Mouse (Mus musculus) erythroblast, embryonic 14.5 days (primary cell): ENCODE measurements around the gene Hbs1l. TPM values are rescaled to one million over a fixed set of nuclear protein-coding genes. Genes with fewer than 3 reads are reported as not detected.
A peak's percentile ranks its signal among the peaks of the same experiment; 100 is the strongest.

Experiments used
- H3K27me3 ChIP-seq: 2 replicates; pipeline ENCODE4 v1.6.1; 2012; ENCODE audit warnings: inconsistent platforms; ENCODE audit not compliant: control insufficient read depth
- H3K36me3 ChIP-seq: 2 replicates; pipeline ENCODE4 v1.6.1; 2012; ENCODE audit warnings: mild to moderate bottlenecking, inconsistent platforms; ENCODE audit not compliant: control insufficient read depth
- H3K4me1 ChIP-seq: 2 replicates; pipeline ENCODE4 v1.6.1; 2012; ENCODE audit warnings: inconsistent platforms; ENCODE audit not compliant: control insufficient read depth
- H3K4me3 ChIP-seq: replicated peaks from 2 replicates; pipeline ENCODE3; 2012; ENCODE audit warnings: moderate library complexity, mild to moderate bottlenecking, inconsistent platforms
- H3K9me3 ChIP-seq: 2 replicates; pipeline ENCODE4 v1.6.1; 2012; ENCODE audit warnings: low read length, inconsistent platforms, mixed read lengths; ENCODE audit not compliant: control insufficient read depth
- GATA1 ChIP-seq: IDR thresholded peaks from 2 replicates; pipeline ENCODE4 v1.6.1; 2012; ENCODE audit warnings: low read length, inconsistent platforms, mixed read lengths
- TAL1 ChIP-seq: IDR thresholded peaks from 3 replicates; pipeline ENCODE4 v1.6.1; 2012; ENCODE audit warnings: low read length, inconsistent platforms, mixed read lengths
- polyA plus RNA-seq: library from polyadenylated mRNA; stranded (reverse); fragments of >175 nt; gene quantifications from 2 replicates; pipeline ENCODE4 v1.2.3, GENCODE M21; 2012

The Hbs1l gene
- polyA plus RNA-seq, 1 experiment: 4.3 TPM

- Histone ChIP-seq H3K4me1 (peaks cover under 1% of the 10 kb centered on the region; the same call in 1 of the 2 replicates), H3K4me3 (no peak overlapping the region), H3K36me3 (peaks cover 95% of the 10 kb centered on the region), H3K9me3 (no peaks in the 10 kb centered on the region), H3K27me3 (no peaks in the 10 kb centered on the region)
- no peak for TF ChIP-seq GATA1
- no peak for TF ChIP-seq TAL1
Observed at GRCm38 (mm10) chr10:21364946-21365345, 69.2 kb downstream of the Hbs1l start.

GRCm38 (mm10) chr10:21365897-21366296 lies 70.1 kb downstream of the Hbs1l start:
- Histone ChIP-seq H3K4me1 (no peaks in the 10 kb centered on the region), H3K4me3 (no peak overlapping the region), H3K27me3 (no peaks in the 10 kb centered on the region), H3K9me3 (no peaks in the 10 kb centered on the region), H3K36me3 (peaks cover 89% of the 10 kb centered on the region)
- no peak for TF ChIP-seq TAL1

GRCm38 (mm10) chr10:21366471-21366870 lies 70.7 kb downstream of the Hbs1l start:
- Histone ChIP-seq H3K9me3 (no peaks in the 10 kb centered on the region), H3K4me1 (no peaks in the 10 kb centered on the region), H3K36me3 (peaks cover 85% of the 10 kb centered on the region), H3K4me3 (no peak overlapping the region), H3K27me3 (no peaks in the 10 kb centered on the region)
- TF ChIP-seq GATA1 (no peak), TAL1 (no peak)

- TF ChIP-seq GATA1: no peak
- TF ChIP-seq TAL1: no peak
- H3K9me3 ChIP-seq: no peaks in the 10 kb centered on the region
- no peak overlapping the region for H3K4me3 ChIP-seq
- no peaks in the 10 kb centered on the region for H3K27me3 ChIP-seq
- H3K36me3 ChIP-seq: peaks cover 75% of the 10 kb centered on the region
- no peaks in the 10 kb centered on the region for H3K4me1 ChIP-seq
Observed at GRCm38 (mm10) chr10:21367481-21367880, 71.7 kb downstream of the Hbs1l start.

GRCm38 (mm10) chr10:21369586-21369985 lies 73.8 kb downstream of the Hbs1l start:
- Histone ChIP-seq H3K27me3 (no peaks in the 10 kb centered on the region), H3K9me3 (no peaks in the 10 kb centered on the region), H3K4me3 (no peak overlapping the region), H3K36me3 (peaks cover 57% of the 10 kb centered on the region), H3K4me1 (no peaks in the 10 kb centered on the region)
- TF ChIP-seq GATA1: no peak
- no peak for TF ChIP-seq TAL1

- Histone ChIP-seq H3K4me3 (no peak overlapping the region), H3K9me3 (no peaks in the 10 kb centered on the region), H3K36me3 (peaks cover 30% of the 10 kb centered on the region), H3K4me1 (no peaks in the 10 kb centered on the region), H3K27me3 (no peaks in the 10 kb centered on the region)
- TF ChIP-seq GATA1 (no peak), TAL1 (no peak)
Observed at GRCm38 (mm10) chr10:21372271-21372670, 76.5 kb downstream of the Hbs1l start.

GRCm38 (mm10) chr10:21376682-21377473 lies 81.1 kb downstream of the Hbs1l start, which contains the start of gene Aldh8a1:
Gene Aldh8a1 (plus strand): TSS chr10:21377291.
- TF ChIP-seq GATA1 (no peak), TAL1 (no peak)
- Histone ChIP-seq H3K4me1 (peaks cover 6% of the 10 kb centered on the region), H3K36me3 (no peaks in the 10 kb centered on the region), H3K27me3 (no peaks in the 10 kb centered on the region), H3K4me3 (peak within 1 kb of the TSS; percentile 40), H3K9me3 (no peaks in the 10 kb centered on the region)

GRCm38 (mm10) chr10:21378196-21378944 lies 82.6 kb downstream of the Hbs1l start:
- Histone ChIP-seq H3K36me3 (no peaks in the 10 kb centered on the region; the same call in 1 of the 2 replicates), H3K27me3 (no peaks in the 10 kb centered on the region), H3K4me1 (peaks cover 6% of the 10 kb centered on the region), H3K4me3 (peak overlapping the region; percentile 31), H3K9me3 (no peaks in the 10 kb centered on the region)
- TF ChIP-seq TAL1 (no peak), GATA1 (no peak)

- Histone ChIP-seq H3K36me3 (peaks cover 2% of the 10 kb centered on the region; the same call in 1 of the 2 replicates), H3K4me3 (no peak overlapping the region), H3K9me3 (no peaks in the 10 kb centered on the region), H3K27me3 (no peaks in the 10 kb centered on the region), H3K4me1 (peaks cover 14% of the 10 kb centered on the region)
- no peak for TF ChIP-seq GATA1
- TF ChIP-seq TAL1: no peak
Observed at GRCm38 (mm10) chr10:21382914-21383313, 87.1 kb downstream of the Hbs1l start.
